Mouse (Mus musculus): ENCODE measurements around the gene Gcsh. TPM values are rescaled to one million over a fixed set of nuclear protein-coding genes. Genes with fewer than 3 reads are reported as not detected.

The Gcsh gene
- 10 to 100 TPM; 44.7 to 52.5 TPM for total RNA-seq (2021)
- long read RNA-seq, experiment 1, transcript Gcsh-201 (5 exons, 1,443 nt): major isoform, 57 of 60 reads
- long read RNA-seq, experiment 1, partial matches to known transcripts: 2 of 60 reads
- long read RNA-seq, experiment 1, other reads (novel, unspliced or antisense): 1 of 60 reads
- long read RNA-seq, experiment 2, transcript Gcsh-201 (5 exons, 1,443 nt): major isoform, 65 of 68 reads
- long read RNA-seq, experiment 2, partial matches to known transcripts: 2 of 68 reads
- long read RNA-seq, experiment 2, other reads (novel, unspliced or antisense): 1 of 68 reads

DNA sequence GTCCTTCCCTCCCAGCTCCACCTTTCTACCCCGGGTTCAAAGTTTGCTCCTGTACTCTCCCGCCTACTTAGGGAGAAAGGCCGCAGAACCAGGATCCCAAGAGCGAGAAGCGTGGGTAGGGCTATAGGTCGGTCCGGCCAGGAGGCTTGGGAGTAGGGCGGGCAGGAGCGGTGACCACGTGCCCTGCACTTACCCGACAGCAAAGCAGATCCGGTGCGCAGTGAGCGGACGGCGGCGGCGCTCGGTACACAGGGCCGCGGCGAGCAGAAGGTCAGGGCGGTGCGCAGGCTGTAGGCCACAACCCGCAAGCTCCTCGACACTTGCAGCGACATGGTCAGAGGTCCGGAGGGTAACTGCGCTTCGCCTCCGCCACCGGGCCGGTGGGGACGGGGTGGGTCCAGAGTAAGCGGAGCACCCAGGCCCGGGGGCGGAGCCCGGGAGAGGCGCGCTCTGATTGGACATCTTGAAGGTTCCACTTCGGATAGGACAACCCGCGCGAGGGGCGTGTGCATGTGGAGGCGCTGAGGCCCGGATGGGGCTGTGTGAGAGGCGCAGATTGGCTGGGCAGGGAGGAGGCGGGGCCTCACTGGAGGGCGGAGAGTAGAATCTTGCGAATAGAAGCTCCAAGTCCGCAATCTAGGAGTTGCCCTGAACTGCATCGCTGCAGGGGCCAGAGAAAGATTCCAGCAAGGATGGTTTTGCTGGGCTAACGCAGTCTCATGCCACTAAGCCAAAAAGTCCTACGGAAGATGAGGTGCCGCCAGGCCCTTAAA is at the start of gene Gcsh:
Gcsh (minus strand) TSS at position 443 of the 773 bp plus-strand sequence.
- peak; percentile 97 for DNase-seq

DNA sequence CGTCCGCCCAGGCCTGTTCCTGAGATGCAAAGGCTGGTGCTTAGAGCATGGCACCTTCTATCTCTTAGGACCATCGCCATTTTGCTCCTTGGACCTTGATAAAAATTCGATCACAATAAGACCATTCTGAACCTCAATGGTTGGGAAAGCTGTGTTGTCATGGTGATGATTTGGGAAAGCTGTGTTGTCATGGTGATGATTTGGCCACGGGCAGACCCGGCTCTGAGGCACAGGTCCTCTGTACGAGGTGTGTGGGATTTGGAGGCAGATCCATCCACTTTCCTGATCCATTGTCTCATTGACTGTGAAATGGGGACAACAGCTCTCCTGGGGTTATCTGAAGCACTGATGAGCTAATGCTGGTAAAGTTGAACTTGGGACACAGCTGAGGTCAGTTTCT is 46.5 kb upstream of the Gcsh start:
- DNase-seq: no peak

DNA sequence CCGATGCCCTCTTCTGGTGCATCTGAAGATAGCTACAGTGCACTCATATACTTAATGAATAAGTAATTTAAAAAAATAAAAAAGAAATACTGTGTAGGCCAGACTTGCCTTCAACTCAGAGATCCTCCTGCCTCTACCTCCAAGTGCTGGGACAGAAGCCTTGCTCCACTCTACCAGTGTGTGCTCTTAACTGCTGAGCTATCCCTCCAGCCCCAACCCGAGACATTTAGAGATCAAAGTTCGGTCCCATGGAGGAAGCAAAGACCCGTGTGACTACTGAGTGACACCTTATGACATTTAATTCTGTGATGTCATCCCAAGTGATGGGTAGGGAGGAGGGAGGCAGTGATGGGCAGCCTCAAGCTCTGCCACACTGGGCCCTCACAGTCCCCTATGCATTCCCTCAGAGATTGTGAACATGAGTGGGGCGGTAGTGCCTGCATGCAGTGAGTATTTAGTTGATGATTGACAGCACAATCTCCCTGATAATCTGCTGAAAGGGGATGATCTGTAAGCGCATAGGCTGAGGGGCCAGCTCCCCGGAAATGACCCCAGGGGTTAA is 44.1 kb upstream of the Gcsh start:
- no peak for DNase-seq

DNA sequence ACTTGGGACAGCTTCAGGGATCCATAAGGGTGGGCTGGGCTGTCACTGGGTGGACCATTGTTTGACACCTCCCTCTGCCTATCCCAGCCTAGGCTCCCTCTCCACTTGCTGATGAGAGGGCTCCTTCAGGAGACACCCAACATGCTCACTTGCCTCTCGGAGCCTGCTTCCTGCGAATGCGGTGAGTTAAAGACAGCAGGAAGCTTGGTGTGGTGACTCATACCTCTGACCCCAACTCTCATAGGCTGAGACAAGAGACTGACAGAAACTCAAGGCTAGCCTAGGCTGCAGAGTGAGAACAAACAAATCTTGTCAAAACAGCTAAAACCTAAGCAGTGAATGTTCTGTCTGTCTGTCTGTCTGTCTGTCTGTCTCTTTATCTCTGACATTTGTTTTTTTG is 40.1 kb upstream of the Gcsh start:
- no peak for DNase-seq

DNA sequence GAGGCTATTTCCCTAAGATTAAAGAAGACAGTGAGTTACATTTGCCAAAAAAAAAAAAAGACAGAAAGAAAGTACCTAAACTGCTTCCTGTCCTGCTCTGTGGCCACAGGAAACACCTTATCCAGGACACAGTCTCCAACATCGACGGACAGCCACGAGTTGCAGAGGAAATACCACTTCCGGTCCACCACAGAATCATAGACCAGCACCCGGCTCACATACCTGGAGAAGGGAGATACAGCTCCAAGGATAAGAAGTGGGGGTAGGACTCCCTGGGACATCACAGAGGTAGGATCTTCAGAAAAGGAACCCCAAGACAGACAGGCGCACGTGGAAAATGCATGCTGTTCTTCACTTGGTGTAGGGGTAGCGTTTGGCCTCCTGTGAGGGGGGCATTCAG is 39.3 kb upstream of the Gcsh start:
- no peak for DNase-seq

DNA sequence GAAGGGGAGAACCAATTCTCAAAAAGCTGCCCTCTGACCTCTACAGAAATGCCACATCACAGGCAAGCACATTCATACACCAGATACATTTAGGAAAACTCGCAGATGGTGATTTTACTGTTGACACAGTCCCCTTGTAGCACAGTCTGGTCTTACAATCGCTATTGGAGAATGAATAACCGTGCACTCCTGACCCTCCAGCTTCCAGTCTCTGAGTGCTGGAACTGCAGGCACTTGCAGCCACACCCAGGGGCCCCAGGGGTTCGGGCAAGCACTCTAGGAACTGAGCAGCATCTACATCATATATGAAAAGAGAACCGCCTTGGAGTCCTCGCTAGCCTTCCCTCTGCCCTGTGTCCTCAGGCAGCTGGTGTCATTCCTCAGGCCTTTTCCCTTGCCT is 38.1 kb upstream of the Gcsh start:
- no peak for DNase-seq

DNA sequence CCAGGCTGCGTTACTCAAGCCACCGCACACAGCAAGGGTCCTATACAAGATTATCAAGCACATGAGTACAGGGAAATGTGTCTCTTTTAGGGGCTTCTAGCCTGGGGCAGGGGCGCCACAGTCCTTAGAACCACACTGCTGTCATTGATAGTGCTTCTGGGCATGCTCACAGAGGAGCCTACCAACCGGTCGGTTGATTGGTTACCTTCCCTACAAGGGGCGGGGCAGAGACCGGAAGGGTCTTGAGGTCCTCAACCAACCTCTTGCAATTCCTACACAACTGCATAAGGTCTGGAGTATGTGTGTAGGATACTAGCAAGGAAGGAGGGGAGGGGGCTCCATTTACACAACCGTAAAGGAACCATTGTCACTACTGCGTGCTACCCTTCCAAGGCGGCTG is 35.3 kb upstream of the Gcsh start:
- no peak for DNase-seq

DNA sequence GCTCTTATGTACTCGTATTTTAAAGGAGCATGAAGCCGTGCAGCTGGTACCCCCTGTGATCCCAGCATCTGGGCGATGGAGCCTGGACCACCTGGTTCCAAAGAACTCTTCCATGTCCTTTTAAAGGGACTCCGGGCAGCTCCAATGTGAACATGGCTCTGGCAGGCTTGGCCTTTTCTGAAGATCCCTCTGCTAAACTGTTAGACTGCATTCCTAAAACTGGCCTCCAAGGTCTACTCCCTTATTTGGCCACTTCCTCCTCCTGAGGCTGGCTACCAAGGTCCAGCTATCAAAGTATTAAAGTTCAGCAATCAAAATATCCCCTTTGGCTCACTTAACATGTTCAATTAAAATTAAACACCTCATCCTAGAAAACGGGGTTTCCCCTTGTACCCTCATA is 34.3 kb upstream of the Gcsh start:
- DNase-seq: no peak

DNA sequence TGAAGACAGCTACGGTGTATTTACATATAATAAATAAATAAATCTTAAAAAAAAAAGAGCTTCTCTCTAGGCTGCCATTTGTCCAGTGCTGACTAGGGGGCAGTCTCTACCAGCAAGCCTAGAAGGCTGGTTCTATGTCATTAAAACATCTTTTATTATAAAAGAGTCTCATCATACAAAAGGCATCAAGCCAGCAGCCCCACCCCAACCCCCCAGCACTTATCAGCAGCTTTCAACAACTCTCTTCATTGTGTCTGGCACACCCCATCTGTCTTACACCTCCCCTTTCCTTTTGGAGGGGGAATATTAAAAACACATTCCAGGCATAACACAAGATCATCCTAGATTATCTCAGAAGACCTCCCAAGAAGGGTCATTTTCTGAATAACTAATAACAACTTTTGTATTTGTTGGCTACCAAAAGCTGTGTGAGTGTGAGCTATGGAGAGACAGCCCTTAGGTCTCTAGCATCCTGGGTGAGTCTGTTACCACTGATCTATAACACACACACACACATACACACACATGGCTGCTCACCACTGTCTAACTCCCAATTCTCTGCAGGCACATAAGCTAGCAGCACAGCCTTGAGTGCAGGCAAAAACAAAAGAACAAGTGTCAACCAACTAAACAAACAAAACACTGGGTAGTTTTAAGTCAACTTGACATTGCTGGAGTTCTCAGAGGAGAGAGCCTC is 29.1 kb upstream of the Gcsh start:
- no peak for DNase-seq

DNA sequence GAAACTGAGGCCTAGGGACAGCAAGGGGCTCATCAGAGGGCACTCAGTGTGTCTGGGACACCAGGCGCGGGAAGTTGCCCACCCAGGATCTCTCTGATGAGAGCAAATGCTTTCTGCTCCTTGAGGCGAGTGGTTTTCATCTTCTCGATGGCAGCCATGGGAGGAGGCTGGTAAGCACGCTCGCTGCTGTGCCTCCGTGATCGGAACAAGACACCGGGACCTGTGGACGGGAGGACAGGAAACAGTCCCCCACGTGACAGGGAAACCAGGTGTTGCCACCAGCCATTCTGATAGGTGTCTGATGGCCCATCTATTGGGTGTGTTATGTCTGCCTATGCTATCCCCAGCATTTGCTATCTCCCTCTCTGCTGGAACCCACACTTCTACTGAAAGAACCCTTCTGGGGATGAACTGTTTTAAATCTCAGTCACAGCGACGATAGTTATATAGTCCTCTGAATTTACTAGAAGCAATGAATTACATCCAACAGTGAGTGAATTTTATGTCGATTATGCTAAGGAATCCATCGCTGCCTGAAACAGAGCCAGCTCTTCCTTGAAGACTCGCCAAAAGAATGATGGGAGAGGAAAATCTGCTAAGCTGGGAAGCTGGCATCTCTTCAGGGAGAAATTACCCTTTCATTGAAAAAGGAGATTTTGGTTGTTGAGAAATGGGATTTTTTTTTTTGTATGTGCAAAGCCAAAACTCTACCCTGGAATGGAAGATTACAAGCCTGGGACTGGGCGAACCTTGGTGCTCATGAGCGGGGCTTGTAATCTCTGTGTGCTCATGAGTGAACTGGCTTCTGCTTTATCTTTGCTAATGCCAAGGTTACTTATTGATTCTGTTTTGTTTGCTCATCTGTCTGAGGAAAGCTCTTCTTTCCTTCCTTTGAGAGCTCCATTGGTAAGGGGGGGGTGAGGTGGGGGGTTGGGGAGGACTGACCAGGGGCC is 26.3 kb upstream of the Gcsh start:
- no peak for DNase-seq

DNA sequence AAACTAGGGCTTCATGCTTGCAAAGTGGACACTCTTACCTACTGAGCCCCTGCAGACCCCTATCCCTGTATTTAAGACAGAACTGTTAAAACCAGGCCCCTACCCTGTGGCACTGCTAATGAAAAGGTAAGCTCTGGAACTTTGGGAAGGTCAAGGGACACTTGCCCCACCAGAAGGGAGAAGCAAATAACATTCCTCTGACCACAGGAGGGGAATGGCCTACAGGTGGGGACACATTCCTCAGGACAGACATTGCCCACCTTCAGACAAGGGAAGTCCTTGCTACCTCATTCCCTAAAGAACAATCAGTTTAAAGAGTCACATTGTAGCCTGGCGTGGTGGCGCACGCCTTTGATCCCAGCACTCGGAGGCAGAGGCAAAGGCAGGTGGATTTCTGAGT is 24.6 kb upstream of the Gcsh start:
- DNase-seq: no peak

DNA sequence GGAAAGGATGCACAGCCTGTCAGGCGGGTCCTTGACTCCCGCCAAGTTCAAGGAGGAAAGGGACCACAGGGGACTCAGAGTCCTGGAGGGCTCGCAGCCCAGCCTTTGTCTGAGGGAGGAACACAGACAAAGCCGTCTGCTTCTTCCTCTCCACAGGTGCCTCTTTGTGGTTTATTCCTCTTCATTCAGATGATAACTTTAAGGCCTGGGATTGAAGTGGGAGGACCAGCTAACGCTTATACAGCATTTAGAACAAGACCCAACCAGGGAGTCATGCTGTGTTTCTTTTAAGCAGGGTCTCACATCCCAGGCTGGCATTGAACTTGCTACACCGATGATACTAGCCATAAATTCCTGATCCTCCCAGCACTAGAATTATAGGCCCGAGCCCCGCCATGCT is 23.7 kb upstream of the Gcsh start:
- no peak for DNase-seq

DNA sequence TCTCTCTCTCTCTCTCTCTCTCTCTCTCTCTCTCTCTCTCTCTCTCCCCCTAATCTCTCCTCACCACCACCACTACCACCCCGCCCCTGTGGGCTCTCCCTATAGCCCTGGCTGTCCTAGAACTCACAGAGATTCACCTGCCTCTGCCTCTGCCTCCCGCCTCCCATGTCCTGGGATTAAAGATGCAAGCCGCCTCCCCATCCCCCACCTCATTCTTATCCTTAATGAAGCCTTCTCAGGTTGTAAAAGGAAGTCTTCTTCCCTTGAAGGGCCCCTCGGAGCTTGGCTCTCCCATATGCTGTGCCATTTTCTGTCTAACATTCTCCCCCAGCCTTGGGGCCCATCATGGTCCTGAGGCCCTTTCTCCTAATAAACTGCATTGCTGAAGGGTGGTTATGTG is 22.3 kb upstream of the Gcsh start:
- no peak for DNase-seq

DNA sequence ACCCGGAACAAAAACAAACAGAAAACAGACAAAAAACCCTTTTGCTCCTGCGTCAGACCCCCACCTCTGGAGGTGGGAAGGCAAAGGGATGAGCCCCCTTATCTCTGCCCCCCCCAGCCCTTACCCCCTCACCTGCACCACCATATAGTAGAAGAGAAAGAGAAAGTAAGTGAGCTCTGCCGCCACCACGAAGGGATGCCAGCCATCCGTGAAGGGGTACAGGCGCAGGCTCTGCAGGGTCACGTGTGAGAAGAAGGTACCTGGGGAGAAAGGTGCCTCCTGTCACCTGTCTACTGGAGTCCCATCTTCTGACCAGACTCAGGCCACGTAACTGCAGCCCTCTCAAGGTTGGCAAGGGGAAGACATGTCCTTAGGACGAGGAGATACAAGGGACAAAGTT is 18.0 kb upstream of the Gcsh start:
- DNase-seq: no peak

DNA sequence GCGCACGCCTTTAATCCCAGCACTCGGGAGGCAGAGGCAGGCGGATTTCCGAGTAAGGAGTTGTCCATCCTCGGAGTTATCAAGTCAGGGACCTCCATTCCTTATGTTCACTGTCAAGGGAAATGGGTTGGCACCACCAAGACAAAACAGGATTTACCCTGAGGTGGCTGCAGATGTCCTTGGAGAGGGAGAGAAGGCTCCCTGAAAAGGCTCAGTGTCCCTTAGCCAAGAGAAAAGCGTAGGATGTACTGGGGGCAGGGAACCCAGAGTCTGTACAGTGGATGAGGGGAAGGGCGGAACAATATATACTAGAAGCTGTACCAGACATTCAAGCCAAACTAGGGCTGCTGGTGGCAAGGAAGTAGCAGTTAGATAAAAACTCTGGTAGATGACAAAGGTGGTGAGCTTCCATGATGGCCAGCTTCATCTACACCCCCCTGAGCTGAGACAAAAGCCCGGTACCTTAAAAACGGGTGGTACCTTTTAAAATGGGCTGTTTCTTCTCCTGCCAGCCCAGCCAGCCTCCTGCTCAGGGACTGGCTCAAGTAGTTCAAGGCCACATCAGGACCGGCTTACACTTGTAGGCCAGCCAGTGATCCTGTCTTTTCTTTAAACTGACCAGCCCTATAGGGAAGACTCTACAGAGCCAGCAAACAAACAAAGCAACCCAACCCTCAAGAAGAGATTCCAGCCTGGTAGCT is 829 bp upstream of the Gcsh start:
- no peak for DNase-seq

DNA sequence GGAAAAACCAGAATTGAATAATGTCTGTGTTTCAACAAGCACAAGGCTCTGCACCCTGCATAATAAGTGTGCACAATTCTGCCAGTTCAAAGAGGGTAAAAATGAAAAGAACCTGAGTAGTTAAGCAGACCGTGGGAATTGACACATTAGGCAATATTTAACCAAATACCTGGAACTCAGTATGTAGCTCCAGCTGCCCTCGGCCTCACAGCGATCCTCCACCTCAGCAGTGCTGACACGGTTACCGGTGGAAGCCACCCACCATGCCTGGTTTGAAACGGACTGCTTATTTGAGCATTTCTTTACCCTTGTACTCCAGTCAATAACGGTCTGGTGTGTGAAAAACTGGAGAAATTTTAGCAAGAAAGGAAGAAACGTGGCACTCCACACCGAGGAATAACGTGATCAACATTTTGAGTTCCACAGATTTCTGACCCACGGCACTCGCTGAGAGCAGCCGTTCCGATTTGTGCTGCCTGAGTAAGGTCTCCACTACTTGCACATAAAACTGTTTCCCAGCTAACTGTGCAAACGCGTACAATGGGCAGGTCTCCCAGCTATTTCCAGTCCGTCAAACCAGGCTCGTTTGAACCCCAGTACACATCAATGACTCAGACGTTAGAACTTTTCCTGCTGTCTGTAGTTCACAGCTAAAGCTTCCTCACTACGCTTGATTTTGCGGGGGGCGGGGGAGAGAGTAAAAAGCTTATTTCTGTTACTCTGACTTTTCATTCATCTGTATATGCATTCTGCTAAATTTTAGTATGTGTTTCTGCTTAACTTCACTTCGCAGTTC is 963 bp downstream of the Gcsh start:
- no peak for DNase-seq

DNA sequence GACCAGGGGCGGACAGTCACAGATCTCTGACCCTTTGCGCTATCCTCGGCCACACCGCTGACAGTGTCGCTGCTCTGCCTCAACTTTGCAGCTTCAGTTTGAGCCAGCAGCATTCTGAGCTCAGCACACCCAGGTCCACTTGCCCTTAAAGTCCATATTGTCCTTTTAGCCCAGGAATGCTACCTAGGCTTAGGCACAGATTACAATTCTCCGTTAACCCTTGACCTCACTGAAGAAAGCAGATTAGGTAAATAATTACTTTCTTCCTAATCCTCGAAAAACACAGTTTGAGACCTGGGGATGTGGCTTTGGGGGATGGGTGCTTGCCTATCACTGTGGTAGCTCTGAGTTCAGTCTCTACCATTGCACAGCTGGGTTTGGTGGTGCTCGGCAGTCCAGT is 2.1 kb downstream of the Gcsh start:
- DNase-seq: no peak

DNA sequence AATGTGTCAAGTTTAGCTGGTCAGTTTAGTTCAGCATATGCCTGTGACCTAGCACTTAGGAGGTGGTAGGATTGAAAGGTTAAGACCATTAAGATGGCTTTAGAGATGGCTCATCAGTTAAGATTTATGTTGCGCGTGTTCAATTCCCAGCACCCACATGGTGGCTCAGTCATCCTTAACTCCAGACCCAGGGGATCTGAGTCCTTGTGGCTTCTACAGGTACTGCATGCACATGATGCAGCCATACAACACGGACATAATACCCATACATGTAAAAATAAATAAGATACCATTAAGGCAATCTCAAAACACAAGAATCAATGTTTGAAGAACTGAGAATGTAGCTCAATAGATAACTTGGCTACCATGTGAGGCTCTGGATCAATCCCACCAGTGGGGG is 3.5 kb downstream of the Gcsh start:
- no peak for DNase-seq

DNA sequence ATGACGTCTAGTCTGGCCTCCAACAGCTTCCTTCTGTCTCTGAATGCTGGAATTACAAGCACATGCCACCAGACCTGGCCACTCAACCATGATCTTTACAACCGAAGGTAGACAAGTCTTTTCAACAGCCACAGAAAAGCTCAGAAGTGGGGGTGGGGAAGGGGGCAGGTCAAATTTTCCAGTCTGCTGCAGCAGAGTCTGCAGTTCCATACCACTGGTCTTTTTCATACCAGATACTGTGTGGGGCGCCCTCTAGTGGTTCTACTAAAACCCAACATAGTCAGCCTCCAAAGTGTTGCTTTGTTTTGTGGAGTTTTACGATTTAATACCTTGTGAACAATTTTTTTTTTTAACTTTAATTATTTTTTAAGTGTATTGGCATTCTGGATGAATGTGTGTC is 13.2 kb downstream of the Gcsh start:
- DNase-seq: peak; percentile 51

DNA sequence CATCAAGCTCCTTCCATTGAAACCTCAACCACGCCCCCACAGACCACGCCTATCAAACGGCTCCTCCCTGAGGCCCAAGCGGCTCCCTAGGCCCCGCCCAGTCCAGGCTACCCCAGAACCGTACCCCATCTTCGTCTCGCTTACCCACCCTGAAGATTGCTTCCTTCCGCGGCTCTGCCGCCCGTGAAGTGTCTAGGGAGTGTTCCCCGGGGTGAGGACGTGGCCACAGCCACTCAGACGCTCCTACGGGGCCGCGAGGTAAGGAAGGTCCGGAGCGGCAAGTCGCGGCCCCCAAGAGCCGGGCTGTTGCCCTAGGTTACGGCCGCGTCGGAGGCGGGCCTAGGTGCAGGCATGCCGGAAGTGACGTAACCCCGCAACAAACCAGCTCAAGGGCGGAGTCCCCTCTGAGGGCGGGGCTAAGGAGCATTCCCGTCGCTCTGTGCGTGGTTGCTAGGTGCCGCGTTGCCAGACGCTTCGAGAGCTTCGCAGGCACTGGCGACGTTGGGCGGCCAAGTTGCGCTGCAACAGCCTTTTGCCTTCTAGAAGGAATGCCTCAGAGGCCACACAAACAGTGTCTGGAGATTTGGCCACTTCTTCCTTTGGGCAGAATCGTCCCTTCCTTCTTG is 14.6 kb downstream of the Gcsh start, which contains the start of gene 1700030J22Rik:
1700030J22Rik (minus strand) TSS at position 329 of the 626 bp plus-strand sequence.
- DNase-seq: peak; percentile 97
